Mouse (Mus musculus) hindlimb bud, embryonic 11.5 days (tissue): ENCODE data around the gene Tti1.

Experiments
- DNase-seq: peaks from one replicate; pipeline ENCODE4 v3.0.0-alpha.2; 2012; ENCODE audit warnings: low read depth, low spot score; ENCODE audit errors: extremely low spot score

Tti1 gene

DNA sequence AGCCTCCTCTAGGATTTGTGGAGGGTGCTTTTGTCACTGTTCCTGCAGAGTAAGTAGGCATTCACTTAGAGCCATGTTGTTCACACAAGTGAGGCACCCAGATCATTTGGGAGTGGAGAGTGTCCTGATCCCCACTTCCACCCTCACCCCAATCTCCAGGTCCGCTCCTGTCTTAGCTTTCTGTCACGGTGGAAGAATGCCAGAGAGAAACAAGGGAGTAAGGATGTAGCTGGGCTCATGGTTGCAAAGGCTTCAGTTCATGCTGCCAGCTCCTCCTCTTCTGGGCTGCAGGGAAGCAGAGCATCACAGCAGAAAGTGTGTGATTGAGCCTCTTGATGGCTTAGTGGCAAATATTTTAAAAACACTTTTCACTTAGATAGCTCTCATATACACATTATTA is 12.2 kb upstream of the Tti1 start:
- DNase-seq: no peak

DNA sequence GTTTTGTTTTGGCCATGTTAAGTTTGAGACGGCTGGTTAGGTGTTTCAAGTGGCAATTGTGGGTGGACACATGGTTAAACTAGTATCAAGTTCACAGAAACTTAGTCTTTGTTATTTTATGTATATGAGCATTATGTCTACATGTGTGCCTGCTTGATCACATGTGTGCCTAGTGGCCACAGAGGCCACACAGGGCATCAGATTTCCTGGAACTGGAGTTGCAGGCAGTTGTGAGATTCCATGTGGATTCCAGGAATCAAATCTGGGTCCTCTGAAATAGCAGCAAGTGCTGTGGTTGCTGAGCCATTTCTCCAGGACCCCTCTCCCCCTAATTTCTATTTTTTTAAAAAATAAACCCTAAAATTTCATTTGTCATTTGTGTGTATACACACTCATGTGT is 11.4 kb upstream of the Tti1 start:
- no peak for DNase-seq

DNA sequence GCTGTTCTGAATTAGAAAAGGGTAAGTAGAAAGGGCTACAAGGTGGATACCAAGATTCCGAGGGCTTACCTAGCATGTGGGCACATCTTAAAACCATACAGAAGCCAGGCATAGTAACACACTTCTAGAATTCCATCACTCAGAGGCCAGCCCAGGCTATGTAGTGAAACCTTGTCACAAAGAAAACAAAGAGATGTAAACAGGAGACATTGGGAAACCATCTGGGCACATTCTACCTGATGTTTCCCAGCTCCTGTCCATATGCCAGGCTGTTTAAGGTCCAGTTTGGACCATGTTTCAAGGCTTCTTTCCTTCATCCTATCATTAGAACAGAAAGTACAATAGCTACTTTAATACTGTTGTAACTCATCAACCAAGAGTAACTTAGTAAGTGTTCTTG is 9.3 kb upstream of the Tti1 start:
- DNase-seq: no peak

DNA sequence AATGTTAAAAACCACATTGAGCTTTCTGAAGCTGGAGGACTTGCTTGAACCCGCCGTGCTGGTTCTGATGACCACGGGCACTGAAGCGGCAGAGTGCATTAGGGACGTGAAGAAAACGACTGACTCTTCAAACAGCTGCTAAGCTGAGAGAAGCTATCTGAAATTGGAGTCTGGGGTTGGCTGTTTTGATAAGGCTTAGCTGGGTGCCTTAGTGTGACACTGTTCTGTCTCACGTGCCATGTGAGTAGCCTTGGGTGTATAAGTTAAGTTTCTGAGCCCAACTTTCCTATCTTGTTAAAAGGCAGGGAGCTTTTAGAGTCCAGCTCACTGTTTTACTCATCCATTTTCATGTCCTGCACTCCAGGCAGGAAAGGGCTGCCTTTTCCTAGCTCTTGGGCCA is 8.7 kb upstream of the Tti1 start:
- DNase-seq: no peak

DNA sequence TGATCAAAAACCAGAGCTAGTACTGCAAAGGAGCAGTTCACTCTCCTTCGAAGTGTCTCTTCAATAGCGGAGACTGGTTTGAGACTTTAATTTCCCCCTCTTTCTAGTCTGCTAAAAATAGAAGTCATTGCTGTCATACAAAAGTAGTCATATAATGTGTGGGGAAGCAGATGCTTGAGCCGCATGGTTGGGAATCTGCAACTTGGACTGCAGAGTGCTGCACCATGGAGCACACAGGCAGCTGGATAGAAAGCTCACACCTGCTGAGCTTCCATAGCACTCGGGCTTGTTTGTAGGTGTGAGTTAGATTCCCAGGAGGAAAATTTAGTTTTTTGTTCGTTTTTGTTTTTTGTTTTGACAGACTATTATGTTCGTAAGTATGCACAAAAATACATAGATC is 8.2 kb upstream of the Tti1 start:
- no peak for DNase-seq

DNA sequence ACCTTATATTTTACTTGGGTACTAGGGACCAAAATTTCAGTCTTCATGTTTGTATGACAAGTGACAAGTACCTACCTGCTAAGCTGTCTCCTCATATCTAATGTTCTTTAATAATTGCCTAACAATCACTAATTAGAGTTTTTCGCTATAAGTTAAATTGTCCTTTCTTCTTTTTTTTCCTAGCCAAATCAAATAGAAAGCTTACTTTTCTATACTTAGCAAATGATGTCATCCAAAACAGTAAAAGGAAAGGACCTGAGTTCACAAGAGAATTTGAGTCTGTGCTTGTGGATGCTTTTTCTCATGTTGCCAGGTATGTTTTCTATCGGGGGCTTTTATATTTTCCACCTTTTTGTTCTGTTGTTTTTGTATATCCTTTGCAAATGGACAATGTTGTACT is 7.6 kb upstream of the Tti1 start:
- DNase-seq: no peak

DNA sequence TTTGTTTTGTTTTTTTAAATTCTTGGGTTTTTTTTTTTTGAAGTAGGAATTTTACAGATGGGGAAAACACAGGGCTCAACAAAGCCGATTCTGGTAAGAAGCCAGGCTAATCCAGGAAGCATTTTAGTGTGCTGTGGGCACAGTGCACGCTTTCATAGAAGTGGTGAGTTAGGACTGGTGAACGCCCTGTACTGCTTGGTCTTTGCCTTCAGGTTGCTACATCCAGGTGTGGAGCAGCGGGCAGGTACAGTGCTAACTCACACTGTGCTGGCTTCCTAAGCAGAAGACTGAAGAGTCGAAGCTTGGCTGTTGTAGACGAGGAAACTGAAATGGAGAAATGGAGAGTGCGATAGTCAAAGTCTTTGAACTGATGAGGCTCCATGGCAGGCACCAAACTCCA is 1.8 kb upstream of the Tti1 start:
- no peak for DNase-seq

DNA sequence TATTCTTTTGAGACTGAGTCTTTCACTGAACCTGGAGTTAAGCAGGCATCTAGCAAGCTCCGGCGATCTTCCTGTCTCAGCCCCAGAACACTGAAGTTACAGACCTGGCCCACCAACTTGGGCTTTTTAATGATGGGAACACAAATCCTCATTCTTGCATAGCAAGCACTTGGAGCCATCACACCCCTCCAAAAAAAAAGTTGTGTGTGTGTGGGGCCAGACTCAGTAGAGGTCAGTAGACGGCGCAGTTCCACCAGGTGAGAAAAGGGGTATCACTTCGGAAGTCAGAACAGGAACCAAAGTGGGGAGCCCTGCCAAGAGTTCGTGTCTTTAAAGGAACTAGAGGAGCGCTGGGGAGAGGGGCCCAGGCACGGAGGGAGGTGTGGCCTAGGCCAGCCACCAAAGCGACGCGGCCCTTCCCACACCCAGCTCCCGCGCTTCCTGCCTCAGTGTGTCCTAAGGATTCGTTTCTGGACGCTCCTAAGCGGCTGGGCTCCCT is 329 bp downstream of the Tti1 start:
- DNase-seq: no peak

DNA sequence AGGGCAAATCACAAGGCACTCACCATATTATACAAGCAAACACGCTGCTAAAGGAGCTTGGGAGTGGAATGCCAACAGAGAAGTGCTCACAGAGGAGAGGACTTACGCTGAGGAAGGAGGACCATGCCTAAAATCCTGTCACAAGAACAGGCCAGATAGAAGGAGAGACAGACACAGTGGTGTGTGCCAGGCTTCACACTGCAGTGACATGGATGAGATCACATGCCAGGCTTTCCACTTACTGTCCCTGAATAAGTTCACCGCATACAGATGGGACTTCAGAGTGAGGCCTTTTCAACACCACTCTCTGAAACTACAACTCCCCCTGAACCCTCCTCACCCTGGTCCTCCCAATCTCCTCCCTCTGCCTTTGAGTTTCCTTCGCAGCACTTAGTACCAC is 10.9 kb downstream of the Tti1 start:
- DNase-seq: no peak

DNA sequence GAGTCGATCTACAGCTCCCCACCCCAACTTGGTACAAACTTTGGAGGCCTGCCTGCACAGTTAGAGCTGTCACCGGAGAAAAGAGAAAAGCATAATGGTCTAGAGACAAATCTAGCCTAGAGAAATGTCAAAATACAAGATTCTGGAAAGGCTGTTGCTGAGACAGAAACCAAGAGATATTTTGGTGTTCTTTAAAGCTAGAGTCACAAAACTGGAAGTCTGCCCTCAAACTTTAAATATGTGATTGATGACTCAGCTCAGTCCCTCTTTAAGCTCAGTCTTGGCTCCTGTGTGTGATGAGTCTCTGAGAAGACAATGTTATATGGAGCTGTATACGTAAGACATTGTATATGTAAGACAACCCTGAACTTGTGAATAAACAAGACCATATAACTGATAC is 15.6 kb downstream of the Tti1 start:
- no peak for DNase-seq

DNA sequence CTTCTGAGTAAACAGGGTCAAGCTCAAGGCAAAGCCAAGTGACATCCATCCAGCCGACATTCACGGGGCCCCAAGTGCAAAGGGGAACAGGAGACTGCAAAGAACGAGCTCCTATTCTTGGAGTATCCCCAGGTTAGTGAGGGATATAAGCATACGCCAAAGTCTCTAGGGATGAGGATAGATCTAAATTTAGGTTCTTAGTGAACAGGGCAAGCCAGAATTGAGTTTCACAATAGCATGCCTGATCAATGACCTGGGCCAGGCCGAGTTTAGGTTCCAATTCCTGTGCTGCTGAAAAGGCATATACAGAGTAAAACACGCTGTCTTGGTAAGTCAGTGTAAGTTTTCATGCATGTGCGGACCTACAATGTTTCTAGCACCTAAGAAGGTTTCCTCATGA is 18.9 kb downstream of the Tti1 start:
- DNase-seq: no peak

DNA sequence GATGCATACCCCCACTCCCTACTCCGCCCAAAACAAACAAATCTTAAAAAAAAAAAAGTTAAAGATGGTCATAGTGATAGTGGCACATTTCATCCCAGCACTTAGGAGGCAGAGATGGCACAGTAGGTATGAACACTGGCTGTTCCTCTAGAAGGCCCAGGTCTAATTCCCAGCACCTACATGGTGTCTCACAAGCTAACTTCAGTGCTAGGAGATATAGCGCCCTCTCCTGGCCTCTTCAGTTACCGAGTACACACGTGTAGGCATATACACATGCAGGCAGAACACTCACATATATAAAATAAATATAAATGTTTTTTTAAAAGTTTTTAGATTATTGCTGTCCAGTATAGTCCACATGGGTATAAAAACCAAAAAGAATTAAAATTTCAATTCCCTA is 22.6 kb downstream of the Tti1 start:
- no peak for DNase-seq

DNA sequence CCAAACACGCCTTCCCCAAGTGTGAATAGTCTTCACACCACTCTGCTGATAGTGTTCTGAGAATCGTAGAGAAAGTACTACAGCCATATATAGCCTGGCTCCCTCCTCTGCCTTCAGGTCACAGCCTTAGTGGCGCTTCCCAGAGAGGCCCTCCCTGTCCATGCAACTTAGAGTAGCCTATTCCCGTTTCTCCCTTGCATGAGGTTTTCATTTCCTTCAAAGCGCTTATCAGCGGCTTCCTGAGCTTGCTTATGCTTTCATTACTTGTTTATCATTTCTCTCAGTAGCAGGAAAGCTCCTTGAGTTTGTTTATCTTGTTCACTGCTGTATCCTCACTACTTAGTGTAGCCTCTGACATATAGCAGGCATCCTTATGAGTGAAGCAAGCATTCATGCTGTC is 23.6 kb downstream of the Tti1 start:
- no peak for DNase-seq

DNA sequence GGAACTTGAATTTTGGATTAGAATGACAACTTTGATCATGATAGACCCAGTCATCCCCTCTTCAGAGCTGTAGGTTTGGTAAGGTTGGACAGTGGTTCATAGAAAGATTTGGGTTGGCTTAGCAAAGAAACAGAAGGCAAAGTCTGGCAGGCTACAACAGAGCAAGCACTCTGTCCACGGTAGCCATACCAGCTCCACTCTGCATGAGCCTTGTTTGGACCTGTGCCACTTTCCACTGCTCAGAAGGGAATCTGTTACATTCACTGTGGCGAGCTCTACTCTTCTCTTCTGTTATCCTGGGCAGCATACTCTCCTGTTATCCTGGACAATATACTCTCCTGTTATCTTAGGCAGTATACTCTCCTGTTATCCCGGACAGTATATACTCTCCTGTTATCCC is 29.4 kb downstream of the Tti1 start:
- DNase-seq: no peak

DNA sequence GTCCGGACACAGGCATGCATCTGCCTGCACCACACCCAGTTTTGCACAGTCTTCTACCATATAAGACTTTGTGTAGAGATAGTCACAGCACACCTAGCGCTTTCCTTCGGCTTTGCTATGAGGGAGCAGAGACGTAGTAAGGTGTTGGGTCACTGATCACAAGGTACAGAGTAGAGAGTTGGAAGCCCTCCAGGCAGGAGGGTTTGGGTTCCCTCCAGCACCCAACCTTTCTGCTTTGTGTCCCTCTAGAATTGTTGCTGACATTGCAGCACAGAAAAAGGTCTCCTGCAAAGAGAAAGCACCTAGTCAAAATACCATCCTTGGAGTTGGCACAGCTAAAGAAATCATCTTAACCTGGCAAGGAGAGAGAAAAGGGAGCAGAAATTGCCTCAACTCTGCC is 35.7 kb downstream of the Tti1 start:
- no peak for DNase-seq

DNA sequence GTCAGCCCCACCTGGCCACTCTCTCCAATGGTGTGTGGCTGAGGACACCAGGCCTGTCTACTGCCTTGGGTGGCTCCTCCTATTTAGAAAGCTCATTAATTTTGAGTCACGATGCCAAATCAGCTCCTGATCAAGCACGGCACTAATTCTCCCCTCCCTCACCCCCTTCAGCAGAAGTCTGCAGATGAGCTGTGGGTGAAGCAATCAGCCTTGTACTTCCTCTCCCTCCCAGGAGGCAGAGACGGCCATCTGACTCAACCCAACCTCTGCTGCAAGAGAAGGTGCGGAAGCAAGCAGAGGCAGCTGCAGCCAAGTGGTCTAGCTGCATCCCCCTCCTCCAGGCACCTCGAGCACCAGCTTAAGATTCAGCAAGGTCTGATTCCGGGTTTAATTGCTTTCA is 37.2 kb downstream of the Tti1 start:
- no peak for DNase-seq

DNA sequence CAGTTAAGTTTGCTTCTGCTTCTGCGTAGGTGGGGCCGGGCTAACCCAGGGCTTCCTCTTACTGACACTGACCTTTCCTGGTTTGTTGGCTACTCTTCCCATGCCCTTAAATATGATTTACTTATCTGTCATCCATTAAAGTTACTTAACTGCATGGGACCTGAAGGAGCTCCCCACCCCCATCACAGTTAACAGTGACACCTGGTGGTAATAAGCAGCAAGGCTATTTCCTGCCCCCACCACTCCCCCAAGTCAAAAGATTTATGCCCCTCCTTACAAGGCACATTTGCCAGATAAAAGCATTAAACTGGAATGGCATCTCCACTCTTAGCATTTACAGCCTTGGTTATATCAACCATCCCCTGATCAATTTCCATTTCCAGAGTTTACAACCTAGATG is 38.3 kb downstream of the Tti1 start:
- no peak for DNase-seq

DNA sequence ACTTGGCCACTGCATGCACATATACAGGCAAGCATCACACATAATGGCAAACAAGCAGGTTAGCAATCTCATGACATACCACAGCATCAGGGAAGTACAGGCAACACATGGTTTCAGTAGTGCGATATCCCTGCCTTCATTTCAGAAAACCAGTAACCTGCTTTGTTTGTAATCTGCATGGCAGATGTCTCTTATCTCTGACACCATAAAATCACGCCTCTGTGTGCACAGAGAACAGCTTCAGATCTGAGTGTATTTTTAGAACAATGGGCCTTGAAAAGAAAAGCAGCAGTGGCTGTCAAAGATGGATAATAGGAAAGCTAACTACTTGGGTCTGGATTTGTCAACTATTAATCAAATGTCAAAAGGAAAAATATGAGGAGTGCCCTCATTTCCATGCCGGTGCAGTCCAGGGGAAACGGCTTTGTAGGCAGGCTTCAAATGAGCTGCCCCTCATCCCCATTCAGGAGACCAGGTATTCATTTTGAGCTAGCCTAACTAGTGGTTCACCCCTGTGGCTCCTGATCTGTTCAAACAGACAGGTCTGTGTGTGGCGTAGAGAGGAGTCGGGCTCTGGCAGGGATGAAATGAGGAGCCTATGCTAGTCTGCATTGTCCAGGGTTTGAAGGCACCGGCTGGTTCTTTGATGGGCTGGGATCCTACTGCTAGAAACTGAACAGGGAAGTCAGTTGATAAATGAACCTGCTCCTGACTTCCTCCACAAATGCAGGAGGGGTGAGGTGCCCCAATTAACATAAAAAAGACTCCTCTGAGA is 39.6 kb downstream of the Tti1 start:
- no peak for DNase-seq

DNA sequence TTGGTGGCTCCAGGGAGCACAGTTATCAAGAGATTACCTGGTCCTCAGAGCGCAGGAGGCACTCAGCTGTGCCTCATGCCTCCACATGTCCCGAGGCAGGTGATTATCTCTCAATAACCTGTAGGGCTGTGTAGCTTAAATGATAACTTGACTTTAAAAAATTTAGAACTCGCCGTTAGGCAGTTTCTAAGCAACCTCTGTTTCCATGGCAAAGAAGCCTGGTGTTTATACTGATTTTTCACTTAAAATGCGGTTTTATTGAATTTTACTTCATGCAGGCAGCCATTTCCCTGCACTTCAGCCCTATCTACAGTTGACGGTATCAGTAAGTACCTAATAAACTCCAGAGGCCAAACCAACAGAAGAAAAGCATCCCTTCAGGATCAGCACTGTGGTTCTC is 42.0 kb downstream of the Tti1 start:
- DNase-seq: no peak

DNA sequence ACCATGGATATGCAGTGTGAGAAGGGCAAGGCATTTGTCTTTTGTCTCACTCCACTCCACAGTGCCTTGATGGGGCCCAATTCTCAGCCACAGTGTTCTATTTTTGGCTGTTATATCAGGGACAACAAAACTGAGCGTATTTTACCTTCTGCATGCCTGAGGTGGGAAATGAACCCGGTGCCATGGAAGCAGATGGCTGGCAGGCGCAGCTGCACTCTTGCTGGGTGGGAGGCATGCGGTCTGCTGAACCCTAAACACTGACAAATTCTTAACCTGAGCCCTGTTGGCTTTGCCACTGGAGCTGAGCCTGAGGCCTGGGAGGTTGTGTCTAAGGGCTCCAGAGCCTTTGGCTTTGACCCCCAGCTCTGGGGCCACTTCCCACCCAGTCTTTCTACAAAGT is 42.6 kb downstream of the Tti1 start:
- DNase-seq: no peak

DNA sequence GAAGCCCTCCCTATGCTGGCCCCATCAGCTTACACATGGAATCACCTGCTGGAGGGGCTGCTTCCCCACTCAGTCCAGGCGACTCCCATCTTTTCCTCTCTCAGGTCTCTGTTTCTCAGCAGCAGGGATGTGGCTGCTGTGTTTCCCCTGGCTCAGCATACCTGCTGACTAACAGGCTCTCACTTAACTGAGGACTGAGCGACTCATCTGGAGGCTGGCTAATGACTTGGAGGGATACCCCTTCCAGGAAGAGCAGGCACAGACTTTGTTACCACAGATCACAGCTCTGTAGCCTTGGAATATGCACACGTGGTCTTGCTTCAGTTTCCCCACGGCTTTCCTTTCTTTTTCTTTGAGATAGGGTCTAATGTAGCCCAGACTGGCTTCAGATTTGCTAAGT is 45.0 kb downstream of the Tti1 start:
- DNase-seq: no peak

DNA sequence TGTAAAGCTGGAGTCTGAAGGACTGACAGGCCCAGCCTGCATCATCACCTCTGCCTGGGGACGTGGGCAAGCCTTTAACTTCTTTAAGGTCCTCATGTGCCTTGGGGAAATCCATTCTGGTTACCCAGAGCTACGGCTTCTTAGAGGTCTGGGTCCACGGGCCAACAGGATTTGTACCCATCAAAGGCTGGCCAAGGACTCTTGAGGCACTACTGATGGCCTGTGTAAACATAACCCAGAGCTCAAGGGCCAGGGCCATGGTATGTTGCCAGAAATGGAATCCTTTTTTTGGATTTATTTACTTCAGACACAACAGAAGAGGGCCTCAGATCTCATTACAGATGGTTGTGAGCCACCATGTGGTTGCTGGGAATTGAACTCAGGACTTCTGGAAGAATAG is 45.5 kb downstream of the Tti1 start:
- no peak for DNase-seq

DNA sequence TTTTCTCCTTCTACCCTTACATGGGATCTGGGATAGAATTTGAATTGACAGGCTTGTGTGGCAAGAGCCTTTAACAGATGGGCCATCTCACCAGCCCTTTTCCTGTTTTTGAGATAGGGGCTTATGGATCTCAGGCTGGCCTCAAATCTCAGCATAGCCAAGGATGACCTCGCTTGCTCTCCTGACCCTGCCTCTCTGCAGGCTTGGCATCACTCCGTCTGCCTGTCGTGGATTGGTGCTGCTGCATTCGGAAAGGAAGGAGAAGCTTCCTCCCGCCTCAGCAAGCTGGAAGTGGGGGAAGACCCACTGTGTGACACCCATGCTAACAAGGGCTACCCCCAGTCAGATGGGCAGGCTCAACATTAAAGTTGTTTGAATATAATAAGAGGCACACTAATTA is 49.0 kb downstream of the Tti1 start:
- no peak for DNase-seq
